Mouse (Mus musculus) mesoderm, embryonic 11.5 days (tissue): ENCODE results near the gene Slc2a12.

Experiments used
- DNase-seq: peaks from one replicate; pipeline ENCODE4 v3.0.0-alpha.2; 2012; ENCODE audit warnings: low read depth, low spot score

Gene Slc2a12

DNA sequence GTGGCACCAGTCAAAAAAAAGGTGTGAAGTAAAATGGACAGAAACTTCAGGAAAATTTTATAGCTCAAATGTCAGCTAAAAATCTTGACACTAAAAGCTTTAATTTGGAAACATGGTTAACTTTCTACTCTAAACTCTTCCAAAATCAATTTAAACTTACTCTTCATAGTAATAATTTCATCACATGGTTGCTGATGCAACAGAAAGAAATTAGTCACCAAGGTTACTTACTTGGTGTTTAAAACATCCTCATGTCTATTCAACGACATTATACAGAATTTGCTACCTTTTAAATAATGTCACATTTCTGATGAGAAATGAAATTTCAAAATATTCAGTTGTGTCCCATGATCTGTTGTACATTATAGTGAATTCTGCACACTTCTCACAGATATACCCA lies 83.4 kb downstream of the Slc2a12 start:
- no peak for DNase-seq

DNA sequence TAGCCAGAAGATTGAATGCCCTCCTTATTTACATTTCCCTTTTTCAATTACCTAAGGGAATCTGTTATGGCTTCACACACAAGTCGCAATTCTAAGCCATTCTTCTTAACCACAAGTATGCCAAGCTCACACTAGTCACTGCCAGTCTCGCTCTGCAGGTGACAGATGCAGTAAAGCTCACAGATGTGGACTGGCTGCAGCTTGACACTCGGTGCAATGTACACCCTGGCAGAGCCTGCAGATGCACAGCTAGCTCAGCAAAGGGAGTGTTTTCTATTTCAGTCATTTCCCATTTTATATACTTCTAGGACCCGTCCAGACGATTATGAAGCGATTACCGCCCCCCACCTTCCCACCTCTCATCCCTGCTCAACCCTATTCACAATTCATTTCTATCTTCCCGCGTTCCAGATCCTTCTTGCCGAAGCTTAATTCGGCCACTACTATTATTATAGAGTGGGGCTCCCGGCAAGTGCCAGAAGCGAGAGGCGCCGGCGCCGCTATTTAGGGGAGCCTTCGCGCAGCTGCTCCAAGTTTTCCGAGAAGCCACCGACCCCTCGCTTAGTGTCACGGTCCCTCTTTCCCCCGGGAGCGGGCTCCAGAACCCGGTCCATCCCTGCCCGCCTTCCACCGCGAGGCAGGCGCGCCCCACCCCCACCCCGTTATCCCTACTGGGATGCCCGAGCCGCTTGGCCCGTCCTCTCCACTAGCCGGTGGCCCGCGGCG lies 85.6 kb downstream of the Slc2a12 start:
- DNase-seq: no peak

DNA sequence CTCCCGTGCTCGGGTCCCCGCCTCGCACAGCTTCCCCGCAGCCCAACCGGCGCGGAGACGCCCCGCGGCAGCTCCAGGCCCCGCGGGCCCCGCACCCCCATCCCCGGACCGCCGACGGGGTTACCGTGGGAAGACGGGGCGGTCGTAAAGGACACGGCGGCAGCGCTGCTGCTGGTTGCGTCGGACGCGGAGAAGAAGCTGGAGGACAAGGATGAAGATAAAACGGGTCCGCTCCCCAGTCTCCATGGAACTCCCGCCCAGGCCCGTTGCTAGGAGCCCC lies 86.1 kb downstream of the Slc2a12 start:
- DNase-seq: no peak

DNA sequence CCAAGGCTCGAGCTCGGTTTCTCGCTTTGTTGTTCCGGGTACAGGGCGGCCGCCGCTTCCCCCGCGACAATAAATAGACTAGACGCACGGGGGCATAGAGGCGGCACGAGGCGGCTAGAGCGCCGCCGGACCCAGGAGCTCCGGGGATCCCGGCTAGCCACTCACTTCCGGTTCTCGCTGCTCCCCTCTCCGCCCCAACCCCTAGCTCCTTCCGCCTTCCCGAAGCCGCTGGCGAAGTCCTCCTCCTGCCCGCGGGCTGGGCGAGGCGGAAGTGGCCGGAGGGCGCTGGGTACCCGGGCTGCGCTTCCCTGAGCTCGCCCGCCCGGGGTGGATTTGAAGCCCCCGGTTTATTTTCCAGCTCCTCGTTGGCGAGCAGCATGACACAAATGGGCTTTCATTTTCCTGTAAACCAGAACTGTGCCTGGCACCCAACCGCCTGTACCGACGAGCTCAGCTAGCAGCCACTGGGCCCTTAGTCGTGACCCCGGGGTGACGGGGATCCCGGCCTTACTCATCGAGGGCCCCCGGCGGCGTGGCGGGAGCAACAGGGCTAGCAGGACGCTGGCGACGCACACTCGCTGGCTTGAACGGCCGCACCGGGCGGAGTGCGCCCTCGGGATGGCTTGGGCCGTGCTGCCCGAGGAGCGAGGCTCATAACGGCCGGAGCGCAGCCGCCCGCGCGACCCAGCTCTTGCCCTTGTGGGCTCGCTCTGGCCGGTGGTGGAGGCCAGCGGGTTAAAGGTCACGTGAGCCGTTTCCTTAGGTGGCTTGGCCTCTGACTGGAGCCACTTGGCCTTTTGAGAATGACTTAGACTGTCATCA lies 86.7 kb downstream of the Slc2a12 start, which contains the start of gene Tbpl1:
TSS of gene Tbpl1 (minus strand) at position 667 of the 822 bp plus-strand sequence.
- peak; percentile 94 for DNase-seq

DNA sequence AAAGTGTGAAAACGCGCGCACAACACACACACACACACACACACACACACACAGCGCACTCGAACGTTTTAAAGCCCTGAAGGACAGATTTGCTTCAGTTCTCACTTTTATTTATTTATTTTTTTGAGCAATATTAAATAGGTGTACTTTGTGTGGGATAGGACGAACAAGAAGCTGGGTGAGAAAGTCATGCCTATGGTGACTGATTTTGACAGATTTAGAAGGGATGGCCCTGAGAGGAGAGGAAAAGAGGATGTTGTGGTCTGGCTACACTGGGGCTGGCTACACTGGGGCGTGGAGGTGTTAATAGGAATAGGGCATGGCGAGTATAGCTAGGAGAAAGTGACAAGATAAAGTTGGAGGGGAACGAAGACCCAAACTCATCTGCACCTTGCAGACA lies 87.4 kb downstream of the Slc2a12 start:
- DNase-seq: no peak

DNA sequence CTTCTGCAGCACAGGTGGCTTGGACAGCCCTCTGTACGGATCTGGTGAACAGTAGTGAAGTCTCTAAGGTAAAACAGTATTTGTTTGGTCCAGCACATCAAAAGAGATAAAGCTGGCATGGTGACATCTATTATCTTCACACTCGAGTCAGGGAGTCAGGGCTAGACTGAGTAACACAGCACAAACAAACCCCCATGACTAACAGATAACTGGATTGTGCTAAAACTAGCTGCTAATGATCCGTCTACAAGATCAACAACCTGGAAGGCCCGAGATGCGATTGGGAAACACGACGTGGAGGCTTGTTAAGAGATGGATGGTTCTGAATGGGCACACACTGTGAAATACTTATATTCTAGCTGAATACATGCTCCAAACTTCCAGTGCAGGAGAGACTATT lies 101.1 kb downstream of the Slc2a12 start:
- DNase-seq: no peak

DNA sequence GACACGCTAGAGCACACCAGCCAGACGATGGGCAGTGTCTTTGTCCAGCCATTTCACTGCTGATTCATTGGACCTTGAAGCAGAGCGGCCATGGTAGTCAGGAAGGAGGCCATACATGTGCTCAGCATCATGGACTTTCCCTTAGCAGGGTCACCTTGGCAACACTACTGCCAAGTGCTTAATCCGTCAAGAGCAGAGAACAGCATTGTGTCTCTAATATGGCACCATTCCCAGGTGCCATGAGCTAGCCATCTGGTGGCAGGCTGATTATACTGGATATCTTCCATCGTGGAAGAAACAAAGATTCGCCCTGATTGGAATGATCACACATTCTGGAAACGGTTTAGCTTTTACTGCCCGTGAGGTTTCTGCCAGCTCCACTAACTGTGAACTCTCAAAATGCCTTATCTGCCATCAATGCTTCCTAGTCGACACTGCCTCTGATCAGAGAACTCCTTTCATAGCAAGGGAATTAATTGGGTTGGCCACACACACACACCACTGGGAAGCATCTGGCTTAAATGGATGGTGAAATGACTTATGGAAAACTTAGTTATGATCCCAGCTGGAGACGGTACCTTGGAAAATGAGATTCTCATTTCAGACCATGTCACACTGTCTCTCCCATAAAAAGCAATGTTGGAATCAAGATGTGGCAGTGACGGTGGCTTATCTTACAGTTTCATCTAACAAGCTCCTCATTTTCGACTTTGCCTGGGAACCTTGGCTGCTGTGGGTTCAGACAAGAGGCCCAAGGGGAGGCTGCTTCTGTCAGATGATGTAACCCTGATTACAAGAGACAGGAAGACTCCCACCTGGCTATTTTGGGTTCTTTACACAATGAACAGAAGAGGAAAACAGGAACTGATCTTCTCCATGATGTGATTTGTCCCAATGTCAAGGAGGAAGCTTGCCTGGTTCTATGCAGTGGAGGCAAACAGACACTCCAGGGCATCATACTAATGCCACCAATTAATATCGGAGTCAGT lies 101.8 kb downstream of the Slc2a12 start:
- DNase-seq: no peak

DNA sequence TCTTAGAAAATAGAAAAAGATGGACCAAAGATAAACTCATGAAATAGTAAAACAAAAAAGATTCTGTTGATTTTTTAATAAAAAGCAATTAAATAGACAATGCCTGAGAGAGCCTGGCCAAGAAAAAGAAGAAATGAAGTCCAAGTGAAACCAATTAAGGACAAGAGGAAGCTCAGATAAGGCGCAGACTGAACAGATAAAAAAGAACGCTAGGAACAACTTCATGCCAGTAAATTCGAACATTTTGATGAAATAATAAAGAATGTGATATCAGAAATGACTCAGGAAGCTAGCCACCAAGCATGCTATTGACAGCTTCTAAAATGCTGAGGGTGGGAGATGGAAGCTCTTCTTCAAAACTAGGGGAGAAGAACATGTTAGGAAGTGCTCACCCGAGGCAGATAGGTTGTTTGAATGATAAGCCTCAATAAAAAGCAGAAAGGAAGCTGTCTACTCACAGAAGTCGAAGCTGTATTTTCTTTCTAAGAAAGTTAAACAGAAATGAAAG lies 106.4 kb downstream of the Slc2a12 start:
- no peak for DNase-seq
